Mouse (Mus musculus) CH12F3 (cell line): ENCODE measurements around the gene Eif4a1.
"Not testable (repeated sequence)": the region's sequence is repeated elsewhere in the genome, so short reads cannot be mapped to it uniquely, and the experiment has no call there.

Experiments used
- in situ Hi-C: fragments of 300-500 bp; cut with MboI; formaldehyde crosslinking; loops from 2 replicates; pipeline ENCODE4 v1.14.3; 2020; ENCODE audit warnings: low sequenced_read_pairs

Gene Eif4a1

DNA sequence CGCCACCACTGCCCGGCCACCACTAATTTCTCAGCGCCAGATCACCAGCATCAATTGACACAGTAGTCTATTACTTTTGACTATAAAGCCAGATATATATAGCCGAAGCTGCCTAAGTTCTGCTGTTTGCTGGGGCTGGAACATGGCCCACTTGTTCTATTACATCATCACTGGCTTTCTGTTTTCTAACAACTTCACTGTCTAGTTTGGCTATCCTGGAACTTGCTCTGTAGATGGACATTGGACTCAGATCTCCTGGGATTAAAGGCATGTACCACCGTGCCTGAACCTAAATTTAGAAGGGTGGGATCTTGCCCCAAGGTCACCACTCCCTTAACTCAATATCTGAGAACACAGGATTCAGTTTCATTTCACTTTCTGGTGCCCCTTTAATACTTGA, 26.4 kb downstream of the Eif4a1 start:
- in situ Hi-C loops: no loop called here

GRCm38 (mm10) chr11:69635471-69635870, 36.8 kb downstream of the Eif4a1 start:
- in situ Hi-C loops: no loop called here

GRCm38 (mm10) chr11:69633128-69633866, 38.9 kb downstream of the Eif4a1 start:
- in situ Hi-C loops: no loop called here

GRCm38 (mm10) chr11:69632284-69633089, 39.7 kb downstream of the Eif4a1 start, which contains the start of gene Fxr2:
Gene Fxr2, plus strand, starts transcription at chr11:69632990.
- in situ Hi-C loops: no loop called here

- in situ Hi-C loops: no loop called here
Measured at GRCm38 (mm10) chr11:69629802-69630201, 42.4 kb downstream of the Eif4a1 start.

GRCm38 (mm10) chr11:69628286-69628685, 43.9 kb downstream of the Eif4a1 start:
- in situ Hi-C loops: no loop called here

DNA sequence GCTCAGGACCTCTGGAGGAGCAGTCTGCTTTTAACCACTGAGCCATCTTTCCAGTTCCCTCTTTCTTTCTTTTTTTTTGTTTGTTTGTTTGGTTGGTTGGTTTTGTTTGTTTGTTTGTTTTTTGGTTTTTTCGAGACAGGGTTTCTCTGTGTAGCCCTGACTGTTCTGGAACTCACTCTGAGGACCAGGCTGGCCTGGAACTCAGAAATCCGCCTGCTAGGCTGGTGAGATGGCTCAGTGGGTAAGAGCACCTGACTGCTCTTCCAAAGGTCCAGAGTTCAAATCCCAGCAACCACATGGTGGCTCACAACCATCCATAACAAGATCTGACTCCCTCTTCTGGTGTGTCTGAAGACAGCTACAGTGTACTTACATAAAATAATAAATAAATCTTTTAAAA, 47.9 kb downstream of the Eif4a1 start:
- in situ Hi-C loops: not testable (repeated sequence)

- in situ Hi-C loops: no loop called here
Measured at GRCm38 (mm10) chr11:69623006-69623405, 49.2 kb downstream of the Eif4a1 start.

GRCm38 (mm10) chr11:69622406-69622805, 49.8 kb downstream of the Eif4a1 start:
- in situ Hi-C loops: no loop called here

DNA sequence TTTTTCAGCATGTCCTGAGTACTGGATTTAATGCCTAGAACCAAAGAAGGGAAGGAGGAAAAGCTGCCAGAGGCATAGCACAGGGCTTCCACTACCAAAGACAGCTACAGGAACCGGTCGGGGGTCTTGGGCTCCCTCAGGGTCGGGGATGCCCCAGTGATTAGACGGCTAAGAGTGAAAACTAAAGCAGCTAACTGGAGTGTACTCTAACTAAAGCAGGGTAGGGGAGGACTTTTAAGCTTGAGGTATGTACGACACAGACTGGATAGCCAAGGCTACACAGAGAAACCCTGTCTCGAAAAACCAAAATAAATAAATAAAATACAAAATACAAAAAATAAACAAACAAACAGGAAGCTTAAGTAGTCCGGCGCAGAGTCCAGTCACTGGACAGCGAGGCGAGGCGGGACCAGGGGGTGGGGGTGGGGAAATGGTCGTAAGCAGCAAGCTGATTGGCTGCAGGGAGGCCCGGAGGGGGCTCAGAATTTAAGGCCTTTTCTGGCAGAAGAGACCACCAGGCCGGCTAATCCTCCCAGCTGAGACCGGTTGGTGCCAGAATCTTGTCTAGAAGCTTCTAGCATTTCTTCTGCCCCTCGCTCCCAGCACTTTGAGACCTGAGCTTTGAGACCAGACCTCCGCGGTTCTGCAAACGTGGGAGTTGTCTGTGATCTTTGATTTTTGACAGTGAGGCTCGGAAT, 50.5 kb downstream of the Eif4a1 start, which contains the start of gene Sat2:
Gene Sat2, plus strand, starts transcription at position 454 of the 698 bp plus-strand sequence.
- in situ Hi-C loops: no loop called here

DNA sequence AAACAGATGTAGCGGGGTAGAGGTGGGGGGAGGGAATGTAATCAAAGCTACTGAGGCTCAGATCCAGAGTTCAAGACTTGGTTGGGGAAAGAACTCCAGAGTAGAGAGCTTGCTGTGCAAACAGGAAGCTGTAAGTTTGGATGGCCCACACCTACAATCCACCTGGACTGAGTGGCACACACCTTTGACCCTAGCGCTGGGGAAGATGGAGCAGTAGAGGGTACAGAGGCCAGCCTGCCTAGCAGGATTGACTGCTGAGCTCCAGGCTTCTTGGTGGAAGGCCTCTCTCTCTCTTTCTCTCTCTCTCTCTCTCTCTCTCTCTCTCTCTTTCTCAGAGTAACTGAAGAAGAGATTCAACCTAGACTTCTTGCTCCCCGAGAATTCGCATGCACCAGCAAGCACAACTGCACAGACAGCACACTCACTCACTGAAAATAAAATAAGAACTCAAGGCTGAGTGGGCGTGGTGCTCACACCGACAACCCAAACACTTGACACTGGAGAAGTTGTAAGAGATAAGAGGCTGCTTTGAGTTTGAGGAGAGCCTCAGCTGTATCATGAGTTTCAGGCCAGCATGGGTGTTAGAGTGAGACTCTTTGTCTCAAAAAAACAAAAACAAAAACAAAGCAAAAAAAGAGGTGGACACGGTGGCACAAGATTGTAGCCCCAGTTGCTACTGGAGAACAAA, 51.7 kb downstream of the Eif4a1 start:
- in situ Hi-C loops: no loop called here

DNA sequence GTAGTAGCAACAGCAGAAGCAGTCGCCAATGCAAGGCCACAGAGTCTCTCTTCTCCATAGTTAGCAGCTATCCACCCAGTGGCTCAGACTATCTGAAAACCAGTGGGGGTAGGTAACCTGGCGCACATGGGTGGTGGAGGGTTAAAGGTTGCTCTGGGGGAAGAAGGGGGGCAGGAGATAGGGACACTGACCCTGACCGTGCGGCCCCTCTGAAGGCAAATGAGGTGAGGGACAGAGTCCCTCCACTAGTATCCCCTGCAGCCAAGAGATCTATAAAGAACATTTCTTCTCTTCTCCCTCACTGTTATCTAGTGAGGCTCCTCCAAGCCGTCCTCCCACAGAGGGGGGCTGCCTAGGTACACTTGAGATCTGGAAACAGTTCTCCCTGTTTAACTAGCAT, 54.4 kb downstream of the Eif4a1 start, which contains the start of gene Shbg:
Gene Shbg, minus strand, starts transcription at position 101 of the 400 bp plus-strand sequence.
- in situ Hi-C loops: no loop called here
